Mouse (Mus musculus) stomach, postnatal 0 days (tissue): ENCODE results near the gene C6.

Experiments used
- CTCF ChIP-seq: IDR thresholded peaks from 2 replicates; pipeline ENCODE4 v1.5.1; 2016; ENCODE audit warnings: antibody characterized with exemption, low read depth, mild to moderate bottlenecking, moderate library complexity
- EP300 ChIP-seq: optimal IDR thresholded peaks from 2 replicates; pipeline ENCODE3; 2016; ENCODE audit warnings: antibody characterized with exemption

DNA sequence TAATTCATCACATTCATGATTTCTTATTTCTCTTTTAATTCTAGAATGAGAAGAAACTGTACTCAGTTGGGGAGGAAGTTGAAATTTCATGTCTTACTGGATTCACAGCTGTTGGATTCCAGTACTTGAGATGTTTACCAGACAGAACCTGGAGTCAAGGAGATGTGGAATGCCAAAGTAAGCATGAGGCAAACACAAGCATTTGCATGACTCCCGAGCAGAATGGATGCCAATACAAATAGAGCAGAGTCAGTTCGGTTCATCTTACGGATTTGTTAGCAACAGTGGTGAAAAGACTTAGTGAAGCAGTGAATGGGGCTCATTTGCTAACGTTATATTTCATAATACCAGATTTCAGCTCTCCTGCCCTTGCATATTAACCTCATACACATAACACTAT lies 69.9 kb downstream of the C6 start:
- TF ChIP-seq CTCF (no peak), EP300 (no peak)
